Mouse (Mus musculus) lung, postnatal 0 days (tissue): ENCODE measurements at regions not wholly inside any gene's neighbourhood (a gene's known extent, or its start where the extent isn't known, plus 50 kb on each side); places are given as distances from the start of the nearest gene placed in this dataset.
A peak's percentile ranks its signal among the peaks of the same experiment; 100 is the strongest.

Experiments
- ATAC-seq: fragments of 200-750 bp; cut with Nextera tagmentation; 2 replicates; pipeline ENCODE4 v1.8.0; 2017; ENCODE audit warnings: moderate library complexity
- DNase-seq: peaks from one replicate; pipeline ENCODE4 v3.0.0-alpha.2; 2016; ENCODE audit warnings: low spot score
- H3K27ac ChIP-seq: fragments of 300-500 bp; sonication (generic); 2 replicates; pipeline ENCODE4 v1.5.1; 2014; ENCODE audit warnings: antibody characterized with exemption, mild to moderate bottlenecking, low read length, mixed read lengths
- H3K27me3 ChIP-seq: fragments of 300-500 bp; sonication (generic); replicated peaks from 2 replicates; pipeline ENCODE4 v1.6.1; 2014; ENCODE audit warnings: low read length, mixed read lengths; ENCODE audit not compliant: insufficient read depth
- H3K36me3 ChIP-seq: fragments of 300-500 bp; sonication (generic); 2 replicates; pipeline ENCODE4 v1.6.1; 2014; ENCODE audit warnings: low read length, mixed read lengths; ENCODE audit not compliant: insufficient read depth
- H3K4me1 ChIP-seq: fragments of 300-500 bp; sonication (generic); 2 replicates; pipeline ENCODE4 v1.6.1; 2014; ENCODE audit warnings: antibody characterized with exemption, low read depth, low read length, mixed read lengths; ENCODE audit not compliant: insufficient read depth
- H3K4me2 ChIP-seq: fragments of 300-500 bp; sonication (generic); replicated peaks from 2 replicates; pipeline ENCODE4 v1.6.1; 2014; ENCODE audit warnings: low read depth, mild to moderate bottlenecking, low read length, moderate library complexity, mixed read lengths
- H3K4me3 ChIP-seq: fragments of 300-500 bp; sonication (generic); 2 replicates; pipeline ENCODE4 v1.5.1; 2014; ENCODE audit warnings: low read depth, low read length
- H3K9ac ChIP-seq: fragments of 300-500 bp; sonication (generic); replicated peaks from 2 replicates; pipeline ENCODE4 v1.6.1; 2014; ENCODE audit warnings: low read depth, mild to moderate bottlenecking
- H3K9me3 ChIP-seq: fragments of 300-500 bp; sonication (generic); 2 replicates; pipeline ENCODE4 v1.6.1; 2016; ENCODE audit warnings: low read length, mixed read lengths
- CTCF ChIP-seq: IDR thresholded peaks from 2 replicates; pipeline ENCODE4 v1.5.1; 2016; ENCODE audit warnings: antibody characterized with exemption, mild to moderate bottlenecking
- EP300 ChIP-seq: IDR thresholded peaks from 2 replicates; pipeline ENCODE4 v1.6.1; 2016; ENCODE audit warnings: antibody characterized with exemption, mild to moderate bottlenecking, control low read depth
- WGBS: fragments of 180-500 bp; shearing (Covaris S2); extraction: QIAGEN DNeasy Blood & Tissue Kit; methylation state at CpG from one replicate; pipeline ENCODE4 v1.1.7; 2014; 5-methylcytosine and 5-hydroxymethylcytosine counted together

DNA sequence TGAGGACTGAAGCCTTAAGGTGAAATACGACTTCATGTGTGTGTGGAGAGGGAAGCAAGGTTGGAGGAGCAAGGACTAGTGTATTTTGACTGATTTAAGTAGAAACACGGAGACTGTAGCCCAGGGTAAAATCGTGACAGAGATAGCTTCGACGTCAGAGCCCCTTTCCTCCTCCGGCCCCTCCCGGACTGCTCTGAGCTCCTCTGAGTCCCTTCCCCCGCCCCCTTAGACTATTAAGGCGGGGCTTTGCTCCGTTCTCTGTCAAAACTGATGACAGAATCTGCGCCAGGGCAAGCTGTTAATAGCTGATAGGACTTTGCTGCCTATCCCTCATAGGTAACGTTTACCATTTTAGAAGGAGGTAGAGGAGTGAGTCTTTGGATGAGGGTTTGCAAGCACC, 62.0 kb upstream of the Frmpd3 start:
- 12% methylated on average over 12 of the region's 12 CpGs for WGBS
- Histone ChIP-seq H3K36me3 (no peaks in the 10 kb centered on the region), H3K27ac (no peak overlapping the region), H3K4me1 (no peaks in the 10 kb centered on the region), H3K27me3 (peaks cover 11% of the 10 kb centered on the region), H3K4me2 (no peak overlapping the region), H3K9me3 (no peaks in the 10 kb centered on the region), H3K4me3 (no peak overlapping the region), H3K9ac (no peak overlapping the region)
- DNase-seq = peak; percentile 18
- no peak for ATAC-seq
- TF ChIP-seq EP300 (no peak), CTCF (no peak)
